Mouse (Mus musculus) CD4-positive, CD25-positive, alpha-beta regulatory T cell, adult 4 months (primary cell): ENCODE results near the gene Oas1c. TPM values are rescaled to one million over a fixed set of nuclear protein-coding genes. Genes with fewer than 3 reads are reported as not detected.

Experiments
- ATAC-seq: one replicate; pipeline ENCODE4 v1.8.0; 2017
- polyA plus RNA-seq, 2 experiments: library from polyadenylated mRNA; unstranded; fragments of 100-300 nt; shearing (Covaris generic); gene quantifications; one replicate each; pipeline ENCODE4 v1.2.1; 2017

The Oas1c gene
- polyA plus RNA-seq, 2 experiments from 2014 or later, result 16.2 to 19.2 TPM

DNA sequence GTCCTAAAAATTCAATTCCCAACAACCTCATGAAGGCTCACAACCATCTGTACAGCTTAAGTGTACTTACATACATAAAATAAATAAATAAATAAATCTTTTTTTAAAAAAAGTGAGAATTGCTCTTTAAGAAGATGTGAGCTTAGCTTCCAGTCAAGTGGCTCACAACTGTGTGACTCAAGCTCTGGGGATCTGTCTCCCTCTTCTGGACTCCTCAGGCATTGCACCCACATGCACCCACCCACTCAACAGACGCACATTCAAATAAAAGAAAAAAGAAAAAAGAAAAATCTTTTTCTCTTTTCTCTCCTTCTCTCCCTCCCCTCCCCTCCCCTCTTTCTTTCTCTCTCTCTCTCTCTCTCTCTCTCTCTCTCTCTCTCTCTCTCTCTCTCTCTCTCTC is 30.7 kb downstream of the Oas1c start:
- no peak for ATAC-seq

DNA sequence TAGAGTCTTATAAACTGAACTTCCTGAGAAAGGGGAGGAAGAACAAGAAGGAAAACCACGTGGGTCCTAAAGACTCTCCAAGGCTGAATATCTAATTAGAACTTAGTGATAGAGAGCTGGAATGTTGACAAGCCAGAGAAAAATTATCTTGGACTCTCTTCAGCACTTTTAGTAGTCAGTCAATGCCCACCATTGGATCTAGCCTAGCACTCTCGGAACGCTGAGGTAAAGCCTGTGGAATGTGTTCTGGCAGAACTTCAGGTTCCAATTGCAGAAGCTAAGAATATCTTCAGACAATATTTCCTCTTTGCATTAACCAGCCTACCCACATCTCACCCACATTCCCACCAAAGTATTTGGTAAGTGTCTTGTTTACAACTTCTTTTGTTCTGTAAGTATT is 32.4 kb downstream of the Oas1c start:
- no peak for ATAC-seq

DNA sequence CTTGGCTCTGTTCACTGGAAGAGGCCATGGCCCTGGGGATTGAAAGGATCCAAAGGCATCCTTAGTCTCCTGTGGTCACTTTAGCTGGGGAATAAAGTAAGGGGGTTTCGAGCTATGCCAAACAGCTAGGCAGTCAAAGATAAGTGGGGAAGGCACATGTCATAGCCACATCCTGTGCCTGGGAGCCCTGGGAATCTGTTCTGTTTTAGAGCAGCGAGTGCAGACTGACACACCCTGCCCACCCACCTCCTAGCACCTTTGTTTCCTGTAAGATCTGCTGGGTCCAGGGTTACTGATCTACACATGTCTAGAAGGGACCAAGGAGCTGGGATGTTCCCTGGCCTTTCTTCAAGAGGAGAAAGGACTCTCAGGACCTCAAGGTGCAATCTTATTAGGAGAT is 33.4 kb downstream of the Oas1c start:
- ATAC-seq, result peak; percentile 14

DNA sequence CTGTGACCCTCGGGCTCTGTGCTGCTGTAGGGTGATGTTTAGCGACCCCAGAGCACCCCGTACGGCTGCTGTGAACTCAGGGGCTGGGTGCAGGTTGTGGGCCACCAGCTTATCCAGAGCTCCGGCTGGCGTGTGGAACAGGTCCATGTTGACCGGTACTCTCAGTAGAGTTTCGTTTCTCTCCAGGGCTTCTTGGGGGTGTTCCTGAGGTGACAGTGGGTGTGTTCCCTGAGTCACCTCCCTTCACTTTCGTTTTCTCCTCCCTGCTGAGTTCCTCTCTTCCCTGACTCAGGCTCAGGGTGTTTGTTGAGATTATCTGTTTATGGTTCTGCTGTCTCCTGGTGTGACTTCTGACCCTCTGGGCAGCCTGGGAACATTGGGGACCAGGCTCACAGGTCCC is 34.8 kb downstream of the Oas1c start, which contains the start of gene Oas3:
Gene Oas3, minus strand, starts transcription at position 184 of the 400 bp plus-strand sequence.
- ATAC-seq, result peak; percentile 42

DNA sequence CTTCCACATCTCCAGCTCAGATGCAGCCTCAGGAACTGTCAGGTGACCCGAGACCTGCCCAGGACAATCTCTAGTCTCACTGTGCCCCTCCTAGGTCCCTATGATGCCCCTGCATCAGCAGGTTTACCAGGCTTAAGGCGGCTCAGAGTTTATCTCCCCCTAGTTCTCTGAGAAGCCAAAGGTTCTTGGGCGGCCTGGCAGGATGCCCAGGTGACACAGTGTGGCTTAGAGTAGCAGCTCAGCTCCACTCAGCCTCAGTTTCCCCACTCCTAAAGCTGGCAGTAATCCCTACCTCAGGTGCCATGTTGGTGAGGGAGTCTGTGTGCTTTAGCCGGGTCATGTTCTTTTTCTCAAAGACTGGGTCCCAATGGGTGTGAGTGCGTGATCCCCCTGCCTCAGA is 35.5 kb downstream of the Oas1c start:
- ATAC-seq, result no peak

DNA sequence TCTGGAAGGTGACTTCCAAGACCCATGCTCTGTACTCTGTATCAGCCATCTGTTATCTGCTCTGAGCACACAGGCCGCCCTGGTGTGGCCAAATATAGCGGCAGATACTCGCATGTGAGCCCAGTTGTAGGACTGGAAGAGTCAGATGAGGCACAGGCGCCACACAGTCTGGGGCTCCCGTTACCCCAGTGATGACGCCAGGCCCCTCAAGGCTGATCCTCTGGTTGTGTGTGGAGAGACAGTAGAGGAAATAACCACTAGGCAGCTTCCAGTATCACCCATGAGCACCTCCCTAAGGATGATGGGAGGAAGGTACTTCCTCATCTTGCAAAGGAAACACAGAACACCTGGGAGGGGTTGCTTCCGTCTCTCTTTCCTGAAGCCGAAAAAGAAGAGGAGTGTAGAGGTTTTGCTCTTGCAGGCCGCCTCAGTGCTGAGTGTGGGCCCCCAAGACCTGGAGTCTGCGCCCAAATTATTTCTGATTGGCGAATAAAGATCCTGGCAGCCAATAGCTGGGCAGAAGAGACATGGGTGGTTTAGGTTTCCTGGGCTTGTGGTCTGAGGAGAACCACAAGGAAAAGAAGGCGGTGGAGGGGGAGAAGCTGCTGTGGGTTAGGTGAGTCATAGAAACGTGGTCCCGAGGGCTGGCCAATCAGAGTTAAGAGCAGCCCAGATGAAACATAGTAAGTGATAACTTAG is 36.9 kb downstream of the Oas1c start:
- peak; percentile 83 for ATAC-seq

DNA sequence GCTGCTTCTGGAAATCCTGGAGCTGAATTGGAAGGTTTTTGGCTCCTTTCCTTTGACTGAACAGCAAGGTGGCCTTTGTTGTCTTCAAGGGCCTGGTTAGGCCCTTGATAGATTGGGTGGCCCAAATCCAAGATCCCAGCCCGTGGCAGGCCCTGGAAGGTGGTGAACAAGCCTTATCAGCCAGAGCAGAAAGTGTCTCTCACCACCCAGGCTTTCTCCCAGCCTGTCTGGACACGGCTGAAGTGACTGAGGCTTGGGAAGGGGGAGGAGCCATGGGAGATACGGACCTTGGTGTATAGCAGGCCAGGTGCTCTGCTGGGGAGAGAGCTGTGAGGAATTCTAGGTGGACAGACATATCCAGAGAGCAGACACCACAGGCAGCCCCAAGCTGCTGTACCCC is 42.9 kb downstream of the Oas1c start:
- ATAC-seq, result no peak

DNA sequence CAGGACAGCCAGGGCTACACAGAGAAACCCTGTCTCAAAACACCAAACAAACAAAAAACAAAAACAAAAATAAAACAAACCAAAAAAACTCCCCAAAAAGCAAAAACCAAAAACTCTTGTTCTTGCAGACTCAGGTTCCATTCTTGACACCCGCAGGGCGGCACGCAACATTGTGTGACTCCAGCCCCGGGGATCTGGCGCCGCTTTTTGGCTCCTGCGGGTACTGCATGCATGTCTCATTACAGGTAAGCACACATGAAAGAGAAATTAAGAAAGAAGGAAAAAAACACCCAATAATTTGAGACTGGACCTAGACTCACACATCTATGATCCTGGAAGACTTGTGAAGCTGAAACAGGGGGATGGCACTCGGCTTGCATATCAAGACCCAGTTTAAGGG is 47.3 kb downstream of the Oas1c start:
- ATAC-seq, result no peak

DNA sequence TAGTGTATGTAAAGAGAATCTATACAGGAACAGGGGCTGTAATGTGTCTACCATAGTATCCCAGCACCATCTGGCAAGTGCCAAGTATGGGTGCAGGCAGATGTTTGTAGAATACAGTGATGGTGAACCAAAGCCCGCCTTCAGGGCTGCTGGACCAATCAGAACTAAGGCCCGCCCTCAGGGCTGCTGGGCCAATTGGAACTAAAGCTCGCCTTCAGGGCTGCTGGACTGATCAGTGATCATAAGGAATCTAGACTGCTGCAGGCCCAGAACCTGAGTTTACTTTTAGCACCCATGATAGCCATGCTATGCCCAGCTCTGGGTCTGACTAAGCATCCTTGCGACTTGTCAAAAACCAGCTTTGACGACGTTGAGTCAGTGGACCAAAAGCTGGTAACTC is 50.4 kb downstream of the Oas1c start:
- no peak for ATAC-seq

DNA sequence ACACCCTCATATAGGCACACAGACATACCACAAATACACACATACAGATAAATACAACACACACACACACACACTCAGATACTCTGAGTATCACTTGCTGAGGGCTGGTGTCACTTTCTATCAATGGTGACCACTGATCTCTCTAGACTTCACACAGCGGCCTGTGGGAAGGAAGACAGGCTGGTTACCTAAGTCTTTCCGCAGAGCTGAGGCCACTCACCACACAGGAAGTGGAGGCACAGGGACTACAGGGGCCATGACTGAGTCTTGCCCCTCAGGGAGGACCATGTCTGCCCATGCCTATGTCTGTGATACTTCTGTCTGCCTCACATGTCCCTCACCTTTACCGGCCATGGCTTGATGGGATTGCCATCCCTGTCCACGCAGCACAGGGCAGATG is 58.1 kb downstream of the Oas1c start:
- no peak for ATAC-seq

DNA sequence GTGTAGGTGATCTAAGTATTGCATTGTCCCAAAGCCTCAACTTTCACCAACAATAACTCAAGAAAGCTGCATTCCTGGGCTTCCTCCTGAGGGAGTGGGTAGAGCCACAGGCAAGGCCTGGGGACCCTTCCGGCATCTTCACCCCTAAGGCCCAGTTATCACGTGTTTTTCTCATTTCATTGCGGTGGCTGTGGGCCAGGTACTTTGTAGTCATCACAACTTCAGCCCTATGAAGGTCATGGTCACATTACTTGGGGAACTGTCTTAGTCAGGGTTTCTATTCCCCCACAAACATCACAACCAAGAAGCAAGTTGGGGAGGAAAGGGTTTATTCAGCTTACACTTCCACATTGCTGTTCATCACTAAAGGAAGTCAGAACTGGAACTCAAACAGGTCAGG is 59.5 kb downstream of the Oas1c start:
- ATAC-seq, result no peak

DNA sequence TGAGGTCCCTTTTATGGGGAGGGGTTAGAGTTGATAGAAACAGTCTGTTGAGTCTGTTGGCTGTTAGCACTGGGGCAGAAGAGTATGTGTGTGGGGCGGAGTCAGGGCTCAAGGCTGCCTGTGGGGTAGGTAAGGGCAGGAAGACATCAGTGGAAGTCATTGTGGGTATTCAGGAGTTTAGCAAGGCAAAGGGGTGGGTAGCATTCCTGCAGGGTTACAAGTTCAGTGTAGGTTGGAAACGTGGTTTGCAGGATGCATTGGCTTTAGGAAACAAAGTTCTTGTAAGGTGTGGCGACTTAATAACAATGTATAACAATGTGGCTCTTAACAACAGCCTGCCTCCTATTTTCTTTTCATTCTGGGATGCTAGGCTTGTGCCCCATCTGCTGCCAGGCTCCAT is 61.1 kb downstream of the Oas1c start:
- no peak for ATAC-seq

Other genes with a start within 250 kb of the Oas1c start
- gene Tpcn1, start 223.8 kb downstream of the Oas1c start, polyA plus RNA-seq, result 10 to 100 TPM; 14.7 to 17.4 TPM
- gene Iqcd, start 223.5 kb downstream of the Oas1c start, polyA plus RNA-seq, result 1 to 10 TPM in 1 of 2 experiments, under 1 TPM in 1; 0.40 to 1.1 TPM
- 1 to 10 TPM; 2.2 to 6.3 TPM for gene Rita1, start 199.9 kb downstream of the Oas1c start, polyA plus RNA-seq
- gene Ddx54, start 199.8 kb downstream of the Oas1c start, polyA plus RNA-seq, result 10 to 100 TPM; 14.4 to 18.6 TPM
- not detected for gene Cfap73, start 178.3 kb downstream of the Oas1c start, polyA plus RNA-seq
- 10 to 100 TPM in 1 of 2 experiments, 1 to 10 TPM in 1; 7.2 to 15.4 TPM for gene Rasal1, start 163.7 kb downstream of the Oas1c start, polyA plus RNA-seq
- gene Dtx1, start 100.6 kb downstream of the Oas1c start, polyA plus RNA-seq, result 10 to 100 TPM; 33.4 to 47.7 TPM
- gene Oas2, start 62.7 kb downstream of the Oas1c start, polyA plus RNA-seq, result 1 to 10 TPM; 1.6 to 3.6 TPM
- gene Oas3, start 34.9 kb downstream of the Oas1c start, polyA plus RNA-seq, result 10 to 100 TPM; 12.9 to 24.4 TPM
- gene Oas1e, start 17.0 kb downstream of the Oas1c start, polyA plus RNA-seq, result not detected
- gene Oas1f, start 34.9 kb upstream of the Oas1c start, polyA plus RNA-seq, result not detected
- not detected for gene Oas1h, start 48.9 kb upstream of the Oas1c start, polyA plus RNA-seq
- gene Oas1g, start 75.1 kb upstream of the Oas1c start, polyA plus RNA-seq, result 1 to 10 TPM in 1 of 2 experiments, not detected in 1; 1.2 TPM
- 10 to 100 TPM; 44.7 to 54.6 TPM for gene Oas1a, start 95.0 kb upstream of the Oas1c start, polyA plus RNA-seq
- not detected for gene Oas1d, start 102.0 kb upstream of the Oas1c start, polyA plus RNA-seq
- gene Rph3a, start 197.6 kb upstream of the Oas1c start, polyA plus RNA-seq, result not detected